Mouse (Mus musculus): ENCODE data around the gene Gm49320.

Gm49320 gene

GRCm38 (mm10) chr8:4255471-4255870, 16.8 kb downstream of the Gm49320 start:
- in situ Hi-C loops (cut with MboI; ENCODE audit: unreplicated experiment in 2 of 2): loop anchor here (5.0 to 10.0 kb wide), 4 partner anchors 63 to 259 kb away; no protein-coding TSS in a partner anchor

- in situ Hi-C loops (cut with MboI; ENCODE audit: unreplicated experiment in 2 of 2): loop anchor here (5.0 to 10.0 kb wide), 4 partner anchors 65 to 258 kb away; no protein-coding TSS in a partner anchor
Measured at GRCm38 (mm10) chr8:4256911-4257310, 18.2 kb downstream of the Gm49320 start.

- in situ Hi-C loops (cut with MboI; ENCODE audit: unreplicated experiment in 2 of 2): loop anchor here (5.0 to 10.0 kb wide), 4 partner anchors 65 to 257 kb away; no protein-coding TSS in a partner anchor
Measured at GRCm38 (mm10) chr8:4257350-4257749, 18.7 kb downstream of the Gm49320 start.

DNA sequence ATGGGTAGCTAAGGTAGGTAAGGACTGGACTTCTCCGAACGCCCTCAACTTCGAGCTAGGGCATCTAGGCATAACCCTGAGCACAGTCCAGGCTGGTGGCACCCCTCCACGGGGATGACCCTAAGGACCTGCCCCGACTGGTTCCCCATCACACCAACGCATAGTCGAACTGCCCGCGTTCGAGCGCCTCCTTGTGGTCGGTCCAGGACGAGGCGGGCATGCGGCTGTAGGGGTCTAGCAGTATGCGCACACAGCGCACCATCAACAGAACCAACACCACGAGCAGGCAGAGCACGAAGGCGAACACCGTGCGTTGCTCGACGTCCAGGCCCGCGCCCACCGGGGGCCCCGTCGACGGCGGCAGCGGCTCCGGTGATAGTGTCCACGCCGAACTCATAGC, 19.6 kb downstream of the Gm49320 start:
- in situ Hi-C loops (cut with MboI; ENCODE audit: unreplicated experiment in 2 of 2): loop anchor here (5.0 to 10.0 kb wide), 4 partner anchors 64 to 257 kb away; no protein-coding TSS in a partner anchor

- in situ Hi-C loops (cut with MboI; ENCODE audit: unreplicated experiment in 2 of 2): loop anchor here (5.0 to 10.0 kb wide), 4 partner anchors 64 to 256 kb away; no protein-coding TSS in a partner anchor
Measured at GRCm38 (mm10) chr8:4258678-4259077, 20.0 kb downstream of the Gm49320 start.

DNA sequence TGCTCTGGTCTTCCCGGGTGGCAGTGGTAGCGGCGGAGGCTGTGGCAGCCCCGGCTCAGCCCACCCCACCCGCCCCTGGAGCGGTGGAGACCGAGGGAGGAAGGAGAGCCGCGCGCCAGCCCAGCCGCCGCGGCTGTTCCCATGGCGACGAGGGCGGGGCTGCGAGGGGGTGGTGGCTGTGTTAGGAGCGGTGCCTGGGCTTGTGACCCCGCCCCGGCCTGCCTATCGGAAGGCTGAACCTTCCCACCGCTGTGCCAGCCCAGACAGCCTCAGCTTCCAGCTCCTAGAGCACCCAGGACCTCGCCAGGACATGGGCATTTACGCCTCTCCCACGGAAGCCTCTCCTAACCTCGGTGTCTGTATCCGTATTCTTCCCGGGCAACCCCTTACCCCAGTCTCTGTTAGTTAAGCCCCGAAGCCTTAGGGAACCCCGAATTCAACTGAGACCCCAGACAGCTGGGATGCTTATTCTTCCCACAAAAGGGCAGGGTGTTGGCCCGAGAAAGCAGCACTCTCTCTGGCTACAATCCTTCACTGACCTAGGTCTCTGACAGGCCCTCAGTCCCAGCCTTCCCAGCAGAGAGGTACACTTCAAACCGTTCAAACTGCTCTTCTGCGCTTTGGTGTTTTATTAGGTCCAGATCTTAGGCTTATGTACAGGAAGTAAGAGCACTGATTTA, 20.6 kb downstream of the Gm49320 start, which contains the start of gene Ctxn1:
TSS of gene Ctxn1 (minus strand) at position 150 of the 680 bp plus-strand sequence.
- in situ Hi-C loops (cut with MboI; ENCODE audit: unreplicated experiment in 2 of 2): loop anchor here (5.0 to 10.0 kb wide), 4 partner anchors 63 to 256 kb away; no protein-coding TSS in a partner anchor

DNA sequence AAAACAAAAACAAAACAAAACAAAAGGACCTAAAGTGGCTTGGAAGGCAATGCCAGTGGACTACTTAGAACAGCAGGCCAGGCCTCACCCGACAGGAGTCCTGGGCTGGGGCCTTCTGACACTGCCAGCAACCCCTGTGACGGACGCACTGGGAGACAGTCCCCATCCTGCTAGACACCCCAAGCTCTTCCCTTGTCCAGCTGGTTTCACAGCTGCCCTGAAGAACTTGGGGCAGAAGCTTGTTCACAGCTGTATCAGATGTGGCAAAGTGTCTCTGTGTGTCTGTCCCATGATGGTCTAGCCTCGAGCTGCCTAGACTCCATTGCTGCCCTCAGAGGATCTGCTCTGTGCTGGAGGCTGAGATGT, 21.1 kb downstream of the Gm49320 start:
- in situ Hi-C loops (cut with MboI; ENCODE audit: unreplicated experiment in 2 of 2): loop anchor here (5.0 to 10.0 kb wide), 6 partner anchors 62 to 255 kb away; no protein-coding TSS in a partner anchor

DNA sequence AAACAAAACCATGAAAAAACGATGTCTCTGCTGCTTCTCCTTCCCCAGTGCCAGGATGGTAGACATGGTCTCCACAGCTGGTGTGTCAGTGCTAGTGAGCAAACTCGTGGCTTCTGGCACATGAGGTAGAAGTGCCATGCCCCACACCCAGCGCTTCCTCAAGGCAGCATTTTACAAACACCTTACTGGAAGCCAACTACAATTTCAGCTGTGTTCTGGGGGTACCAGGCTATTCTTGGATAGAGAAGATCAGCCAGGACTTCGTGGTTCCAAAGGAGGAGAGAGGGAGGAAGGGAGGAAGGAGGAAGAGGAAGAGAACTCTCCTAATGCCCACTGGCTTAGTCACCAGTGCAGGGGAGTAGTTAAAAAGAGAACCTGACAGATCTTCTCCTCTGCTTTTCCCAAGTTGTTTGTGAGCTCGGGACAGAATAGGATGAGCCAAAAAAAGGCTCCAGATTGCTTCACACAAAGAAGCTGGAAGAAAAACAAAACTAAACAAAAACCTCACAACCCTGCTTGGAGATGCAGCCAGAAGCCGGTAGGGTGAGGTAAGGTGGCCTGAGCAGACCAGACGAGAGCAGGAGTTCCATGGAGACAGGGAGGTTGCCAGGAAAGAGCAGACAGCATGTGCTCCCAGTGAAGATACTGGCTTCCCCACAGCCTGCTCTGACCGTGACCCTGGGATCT, 24.6 kb downstream of the Gm49320 start:
- in situ Hi-C loops (cut with MboI; ENCODE audit: unreplicated experiment in 2 of 2): loop anchor here (5.0 kb wide), 2 partner anchors 66 to 109 kb away; no protein-coding TSS in a partner anchor

DNA sequence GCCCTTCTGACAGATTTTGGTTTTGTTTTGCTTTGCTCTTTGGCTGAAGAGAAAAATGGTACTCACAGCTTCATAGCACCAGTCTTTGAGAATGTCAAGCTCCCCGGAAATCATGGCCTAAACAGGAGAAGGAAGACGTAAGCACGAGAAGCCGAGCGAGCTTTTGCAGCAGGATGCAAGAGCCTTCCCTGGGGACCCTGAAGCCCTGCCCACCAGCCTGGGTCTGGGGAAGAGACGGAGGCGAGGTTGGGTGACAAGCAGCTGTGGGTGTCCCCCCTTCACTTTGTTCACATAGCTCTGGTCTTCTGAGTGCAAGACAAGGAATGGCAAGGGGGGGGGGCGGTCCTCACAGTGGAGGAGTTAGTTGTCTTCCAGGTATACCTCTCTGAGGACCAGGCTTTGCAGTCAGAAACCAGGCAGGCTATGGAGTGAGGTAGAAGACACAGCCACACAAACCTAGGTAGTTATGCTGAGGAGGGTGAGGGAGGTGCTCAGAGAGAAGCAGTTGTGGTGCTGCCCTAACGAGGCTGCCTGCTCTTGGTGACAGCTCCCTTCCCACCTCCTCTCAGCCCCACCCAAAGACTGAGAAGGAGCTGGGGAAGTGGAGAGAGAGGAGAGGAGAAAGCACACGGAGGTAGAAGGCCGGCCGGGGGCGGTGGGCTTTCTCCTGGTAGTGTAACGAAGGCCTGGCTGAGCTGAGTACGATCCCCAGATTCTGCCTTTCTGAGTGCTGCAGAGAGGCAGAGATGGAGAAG, 26.7 kb downstream of the Gm49320 start:
- in situ Hi-C loops (cut with MboI; ENCODE audit: unreplicated experiment in 2 of 2): no loop called here

GRCm38 (mm10) chr8:4267627-4268026, 29.0 kb downstream of the Gm49320 start:
- in situ Hi-C loops (cut with MboI; ENCODE audit: unreplicated experiment in 2 of 2): no loop called here

- in situ Hi-C loops (cut with MboI; ENCODE audit: unreplicated experiment in 2 of 2): loop anchor here in 1 of 2 experiments (10.0 kb wide), 1 partner anchor 95 kb away; no protein-coding TSS in a partner anchor
Measured at GRCm38 (mm10) chr8:4269609-4270008, 30.9 kb downstream of the Gm49320 start.

GRCm38 (mm10) chr8:4275275-4276110, 36.8 kb downstream of the Gm49320 start, which contains the start of gene Timm44:
Gene Timm44 (minus strand): TSS chr8:4275913.
- in situ Hi-C loops (cut with MboI; ENCODE audit: unreplicated experiment in 2 of 2): loop anchor here in 1 of 2 experiments (10.0 kb wide), 1 partner anchor 89 kb away; no protein-coding TSS in a partner anchor

- in situ Hi-C loops (cut with MboI; ENCODE audit: unreplicated experiment in 2 of 2): loop anchor here in 1 of 2 experiments (10.0 kb wide), 1 partner anchor 89 kb away; no protein-coding TSS in a partner anchor
Measured at GRCm38 (mm10) chr8:4276111-4276465, 37.4 kb downstream of the Gm49320 start.

- in situ Hi-C loops (cut with MboI; ENCODE audit: unreplicated experiment in 2 of 2): no loop called here
Measured at GRCm38 (mm10) chr8:4292738-4293137, 54.1 kb downstream of the Gm49320 start.

- in situ Hi-C loops (cut with MboI; ENCODE audit: unreplicated experiment in 2 of 2): no loop called here
Measured at GRCm38 (mm10) chr8:4297822-4298221, 59.2 kb downstream of the Gm49320 start.

Data from v-Abl transformed pro-B cells (cell line).